Mouse (Mus musculus): Measurements from ENCODE around the gene Sigirr. TPM values are rescaled to one million over a fixed set of nuclear protein-coding genes. Genes with fewer than 3 reads are reported as not detected.
A peak's percentile ranks its signal among the peaks of the same experiment; 100 is the strongest.

Gene Sigirr
- polyA plus RNA-seq, 1 experiment from 2014 or later, result 2.8 TPM

DNA sequence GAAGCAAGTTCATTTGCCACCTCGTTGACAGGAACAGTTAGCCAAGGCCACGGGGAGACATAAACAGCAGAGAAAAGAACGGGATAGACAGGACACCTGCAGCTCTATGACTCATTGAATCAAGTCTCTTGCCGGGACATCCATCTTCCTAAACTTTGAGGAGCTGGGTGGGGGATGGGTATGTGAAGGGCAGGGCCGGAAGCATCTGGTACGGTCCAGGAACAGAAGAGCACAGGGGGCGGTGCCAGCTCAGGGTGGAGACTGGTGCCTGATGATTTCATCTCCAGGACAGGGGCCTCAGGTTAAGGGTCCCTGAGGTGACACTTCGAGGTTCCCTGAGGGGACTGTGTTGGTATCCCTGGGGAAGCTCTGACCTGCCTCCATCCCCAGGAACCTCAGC, 12.5 kb downstream of the Sigirr start:
- no peak for ATAC-seq (ENCODE audit: insufficient number of reproducible peaks, insufficient read depth, low FRiP score, low read depth)
- Histone ChIP-seq H3K9me3 (ENCODE audit: control insufficient read depth, low read length) (no peaks in the 10 kb centered on the region), H3K4me3 (ENCODE audit: control insufficient read depth in 1 of 2, insufficient read depth in 1 of 2, low read depth in 1 of 2, low read length in 2 of 2) (no peak overlapping the region), H3K9ac (ENCODE audit: low read length) (no peak overlapping the region), H3K27me3 (ENCODE audit: control insufficient read depth, insufficient read depth, low read length) (peaks cover 43% of the 10 kb centered on the region), H3K27ac (replicated peaks in 1 of 2; ENCODE audit: control insufficient read depth in 1 of 2, insufficient read depth in 1 of 2, low read depth in 2 of 2, low read length in 2 of 2) (no peak overlapping the region), H3K4me2 (ENCODE audit: low read length) (no peak overlapping the region), H3K36me3 (ENCODE audit: control insufficient read depth, insufficient read depth, low read length) (no peaks in the 10 kb centered on the region), H3K4me1 (ENCODE audit: control insufficient read depth in 2 of 2, insufficient read depth in 2 of 2, low read length in 2 of 2) (peaks cover 3 to 4% of the 10 kb centered on the region in 2 experiments; a peak in 2 of 4 replicates)
- WGBS, result 18% methylated on average over 8 of the region's 8 CpGs

DNA sequence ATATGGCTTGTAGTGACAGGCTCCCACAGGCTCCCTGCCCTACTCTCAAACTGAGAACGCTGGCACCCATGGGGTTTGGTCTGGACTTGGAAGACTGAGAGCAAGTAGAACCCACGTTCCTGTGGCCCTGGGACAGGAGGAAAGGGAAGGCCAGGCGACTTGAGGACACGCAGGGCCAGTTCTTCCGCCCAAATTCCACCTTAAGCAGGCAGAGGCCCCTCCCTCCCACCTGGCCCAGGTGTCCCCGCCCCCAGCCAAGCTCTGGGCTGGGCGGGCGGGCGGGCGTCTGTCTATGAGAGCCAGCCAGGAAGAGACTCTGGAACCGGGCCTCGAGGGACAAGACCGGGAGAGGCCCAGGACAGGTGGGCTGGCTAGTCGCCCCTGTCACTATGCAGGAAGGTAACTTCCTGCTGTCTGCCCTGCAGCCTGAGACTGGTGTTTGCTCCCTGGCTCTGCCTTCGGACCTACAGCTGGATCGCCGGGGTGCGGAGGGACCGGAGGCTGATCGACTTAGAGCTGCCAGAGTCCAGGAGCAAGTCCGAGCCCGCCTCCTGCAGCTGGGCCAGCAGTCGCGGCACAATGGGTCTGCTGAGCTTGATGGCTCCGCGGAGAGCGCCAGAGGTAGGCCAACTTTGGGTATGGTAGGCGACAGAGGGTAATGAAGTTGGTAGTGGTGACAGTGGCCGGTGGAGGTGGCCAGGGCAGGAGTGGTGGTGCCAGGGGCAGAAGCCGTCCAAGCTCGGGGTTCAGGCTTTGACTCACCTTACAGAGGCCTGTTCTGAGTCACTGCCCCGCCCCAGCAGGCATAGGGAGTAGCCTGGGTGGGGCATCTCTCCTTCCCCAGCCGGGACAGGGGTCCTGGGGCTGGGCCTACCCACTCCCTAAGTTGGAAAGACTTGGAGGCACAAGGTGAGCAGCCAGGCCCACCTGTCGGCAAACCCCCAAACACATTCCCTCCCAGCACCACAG, 20.6 kb downstream of the Sigirr start:
- ATAC-seq (ENCODE audit: insufficient number of reproducible peaks, insufficient read depth, low FRiP score, low read depth), result no peak
- Histone ChIP-seq H3K9me3 (ENCODE audit: control insufficient read depth, low read length) (no peaks in the 10 kb centered on the region), H3K4me1 (ENCODE audit: control insufficient read depth in 2 of 2, insufficient read depth in 2 of 2, low read length in 2 of 2) (no peaks in the 10 kb centered on the region), H3K27me3 (ENCODE audit: control insufficient read depth, insufficient read depth, low read length) (peaks cover 45% of the 10 kb centered on the region), H3K27ac (replicated peaks in 1 of 2; ENCODE audit: control insufficient read depth in 1 of 2, insufficient read depth in 1 of 2, low read depth in 2 of 2, low read length in 2 of 2) (no peak overlapping the region), H3K4me2 (ENCODE audit: low read length) (no peak overlapping the region), H3K9ac (ENCODE audit: low read length) (no peak overlapping the region), H3K4me3 (ENCODE audit: control insufficient read depth in 1 of 2, insufficient read depth in 1 of 2, low read depth in 1 of 2, low read length in 2 of 2) (no peak overlapping the region), H3K36me3 (ENCODE audit: control insufficient read depth, insufficient read depth, low read length) (no peaks in the 10 kb centered on the region)
- WGBS, result 24% methylated on average over 34 of the region's 34 CpGs

DNA sequence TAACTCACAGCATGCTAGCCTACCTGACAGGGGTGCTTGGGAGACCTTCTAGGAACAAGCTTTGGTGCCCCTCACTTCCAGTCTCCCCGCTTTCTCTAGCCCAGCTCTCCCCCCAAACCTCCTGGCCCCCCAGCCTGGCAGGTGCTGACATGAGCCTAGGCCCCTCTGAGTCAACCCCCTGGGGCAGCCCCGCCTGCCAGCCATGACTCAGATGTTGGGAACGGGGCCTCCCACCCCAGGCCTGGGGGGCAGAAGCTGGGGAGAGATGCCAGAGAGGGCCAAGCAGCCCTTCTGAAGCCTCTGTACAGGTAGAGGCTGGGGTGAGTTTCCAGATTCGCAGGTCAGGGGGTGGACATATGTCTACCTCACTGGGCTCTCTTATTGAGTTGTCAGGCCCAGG, 21.5 kb downstream of the Sigirr start:
- Histone ChIP-seq H3K4me1 (ENCODE audit: control insufficient read depth in 2 of 2, insufficient read depth in 2 of 2, low read length in 2 of 2) (no peaks in the 10 kb centered on the region), H3K36me3 (ENCODE audit: control insufficient read depth, insufficient read depth, low read length) (no peaks in the 10 kb centered on the region), H3K9ac (ENCODE audit: low read length) (no peak overlapping the region), H3K4me2 (ENCODE audit: low read length) (no peak overlapping the region), H3K4me3 (ENCODE audit: control insufficient read depth in 1 of 2, insufficient read depth in 1 of 2, low read depth in 1 of 2, low read length in 2 of 2) (no peak overlapping the region), H3K27me3 (ENCODE audit: control insufficient read depth, insufficient read depth, low read length) (peaks cover 45% of the 10 kb centered on the region), H3K27ac (replicated peaks in 1 of 2; ENCODE audit: control insufficient read depth in 1 of 2, insufficient read depth in 1 of 2, low read depth in 2 of 2, low read length in 2 of 2) (no peak overlapping the region), H3K9me3 (ENCODE audit: control insufficient read depth, low read length) (no peaks in the 10 kb centered on the region)
- WGBS, result 81% methylated on average over 4 of the region's 4 CpGs
- no peak for ATAC-seq (ENCODE audit: insufficient number of reproducible peaks, insufficient read depth, low FRiP score, low read depth)

DNA sequence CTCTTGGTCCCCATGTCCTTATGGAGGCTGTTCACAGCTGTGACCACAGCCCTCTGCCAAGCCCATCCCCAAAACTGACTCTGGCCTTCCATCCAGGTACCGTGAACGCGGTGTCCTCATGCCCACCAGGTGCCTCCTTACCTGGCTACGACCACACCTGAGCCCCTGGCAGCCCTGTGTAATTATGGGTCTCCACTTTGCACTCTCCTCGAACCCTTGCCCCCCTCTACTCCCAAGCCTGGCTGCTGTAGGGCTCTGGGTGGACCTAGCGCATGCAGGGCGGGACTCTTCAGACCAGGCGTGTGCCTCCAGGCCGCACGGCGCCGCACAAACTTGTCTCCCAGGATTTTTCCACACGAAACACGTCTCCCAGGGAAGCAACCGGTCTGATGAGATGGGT, 22.5 kb downstream of the Sigirr start, which contains the start of gene Pkp3:
Gene Pkp3 (plus strand): TSS at position 378 of the 400 bp plus-strand sequence.
- no peaks in the 10 kb centered on the region for H3K36me3 ChIP-seq (ENCODE audit: control insufficient read depth, insufficient read depth, low read length)
- 86% methylated on average over 15 of the region's 15 CpGs for WGBS
- H3K27me3 ChIP-seq (ENCODE audit: control insufficient read depth, insufficient read depth, low read length), result peaks cover 53% of the 10 kb centered on the region
- no peak within 1 kb of the TSS for H3K27ac ChIP-seq (replicated peaks in 1 of 2; ENCODE audit: control insufficient read depth in 1 of 2, insufficient read depth in 1 of 2, low read depth in 2 of 2, low read length in 2 of 2)
- ATAC-seq (ENCODE audit: insufficient number of reproducible peaks, insufficient read depth, low FRiP score, low read depth), result no peak
- H3K9me3 ChIP-seq (ENCODE audit: control insufficient read depth, low read length), result no peaks in the 10 kb centered on the region
- H3K4me2 ChIP-seq (ENCODE audit: low read length), result no peak within 1 kb of the TSS
- no peak within 1 kb of the TSS for H3K9ac ChIP-seq (ENCODE audit: low read length)
- H3K4me3 ChIP-seq (ENCODE audit: control insufficient read depth in 1 of 2, insufficient read depth in 1 of 2, low read depth in 1 of 2, low read length in 2 of 2), result no peak within 1 kb of the TSS
- H3K4me1 ChIP-seq (ENCODE audit: control insufficient read depth in 2 of 2, insufficient read depth in 2 of 2, low read length in 2 of 2), result no peaks in the 10 kb centered on the region

DNA sequence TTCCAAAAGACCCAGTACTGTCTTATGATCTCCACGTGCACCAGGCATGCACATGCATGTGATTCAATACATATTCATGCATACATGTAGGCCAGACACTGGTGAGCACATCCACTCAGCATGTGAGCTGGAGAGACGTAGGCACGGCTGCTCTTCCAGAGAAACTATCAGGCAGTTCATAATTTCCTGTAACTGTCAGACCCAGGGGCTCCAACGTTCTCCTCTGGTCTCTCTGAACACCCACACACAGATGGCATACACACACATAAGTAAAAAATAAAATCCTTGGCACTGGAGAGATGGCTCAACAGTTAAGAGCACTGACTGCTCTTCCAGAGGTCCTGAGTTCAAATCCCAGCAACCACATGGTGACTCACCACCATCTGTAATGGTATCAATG, 26.6 kb downstream of the Sigirr start:
- Histone ChIP-seq H3K9ac (ENCODE audit: low read length) (no peak overlapping the region), H3K4me2 (ENCODE audit: low read length) (no peak overlapping the region), H3K27me3 (ENCODE audit: control insufficient read depth, insufficient read depth, low read length) (peaks cover 58% of the 10 kb centered on the region), H3K4me3 (ENCODE audit: control insufficient read depth in 1 of 2, insufficient read depth in 1 of 2, low read depth in 1 of 2, low read length in 2 of 2) (no peak overlapping the region), H3K4me1 (ENCODE audit: control insufficient read depth in 2 of 2, insufficient read depth in 2 of 2, low read length in 2 of 2) (peaks cover 2 to 11% of the 10 kb centered on the region in 2 experiments; a peak in 3 of 4 replicates), H3K27ac (replicated peaks in 1 of 2; ENCODE audit: control insufficient read depth in 1 of 2, insufficient read depth in 1 of 2, low read depth in 2 of 2, low read length in 2 of 2) (no peak overlapping the region), H3K36me3 (ENCODE audit: control insufficient read depth, insufficient read depth, low read length) (no peaks in the 10 kb centered on the region), H3K9me3 (ENCODE audit: control insufficient read depth, low read length) (no peaks in the 10 kb centered on the region)
- 78% methylated on average over 4 of the region's 4 CpGs for WGBS
- no peak for ATAC-seq (ENCODE audit: insufficient number of reproducible peaks, insufficient read depth, low FRiP score, low read depth)

DNA sequence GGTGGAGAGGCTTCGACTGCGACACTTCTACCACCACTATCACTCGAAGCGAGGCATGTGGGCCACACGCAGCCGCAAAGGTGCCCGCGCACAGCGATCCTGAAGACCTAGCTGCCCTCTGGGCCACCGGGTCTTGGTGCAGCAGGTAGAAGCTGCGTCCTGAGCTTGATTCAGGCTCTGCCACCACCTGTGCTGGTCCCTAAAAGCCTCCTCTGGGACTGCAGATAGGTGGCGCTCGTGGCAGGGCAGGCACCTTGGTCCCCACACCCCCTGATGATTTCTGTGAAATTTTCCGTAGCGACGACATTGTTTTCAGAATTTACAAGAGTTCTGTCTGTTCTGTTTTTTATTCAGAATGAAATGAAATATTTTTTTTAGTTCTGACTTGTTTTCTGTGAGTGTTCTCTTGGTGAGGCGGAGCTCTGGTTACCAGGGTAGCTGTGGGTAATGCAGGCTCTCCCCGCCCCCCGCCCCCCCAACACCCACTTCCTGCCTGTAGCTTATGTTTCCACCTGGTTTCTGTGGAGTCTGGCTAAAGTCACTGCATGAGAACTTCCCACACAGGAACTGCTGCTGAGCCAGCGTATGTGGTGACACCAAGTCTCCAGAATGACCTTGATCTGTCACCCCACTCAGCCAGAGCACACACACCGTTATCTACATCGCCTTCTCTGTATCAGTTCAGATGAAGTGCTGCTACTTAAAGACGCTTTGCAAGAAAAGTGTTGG, 28.2 kb downstream of the Sigirr start:
- no peak overlapping the region; the same call in 1 of the 2 replicates for H3K4me2 ChIP-seq (ENCODE audit: low read length)
- H3K9ac ChIP-seq (ENCODE audit: low read length), result no peak overlapping the region
- H3K4me3 ChIP-seq (ENCODE audit: control insufficient read depth in 1 of 2, insufficient read depth in 1 of 2, low read depth in 1 of 2, low read length in 2 of 2), result no peak overlapping the region
- H3K36me3 ChIP-seq (ENCODE audit: control insufficient read depth, insufficient read depth, low read length), result no peaks in the 10 kb centered on the region
- peaks cover 2 to 11% of the 10 kb centered on the region in 2 experiments; a peak in 3 of 4 replicates for H3K4me1 ChIP-seq (ENCODE audit: control insufficient read depth in 2 of 2, insufficient read depth in 2 of 2, low read length in 2 of 2)
- WGBS, result 20% methylated on average over 23 of the region's 23 CpGs
- no peaks in the 10 kb centered on the region for H3K9me3 ChIP-seq (ENCODE audit: control insufficient read depth, low read length)
- peaks cover 67% of the 10 kb centered on the region for H3K27me3 ChIP-seq (ENCODE audit: control insufficient read depth, insufficient read depth, low read length)
- no peak overlapping the region for H3K27ac ChIP-seq (replicated peaks in 1 of 2; ENCODE audit: control insufficient read depth in 1 of 2, insufficient read depth in 1 of 2, low read depth in 2 of 2, low read length in 2 of 2)
- ATAC-seq (ENCODE audit: insufficient number of reproducible peaks, insufficient read depth, low FRiP score, low read depth), result no peak

DNA sequence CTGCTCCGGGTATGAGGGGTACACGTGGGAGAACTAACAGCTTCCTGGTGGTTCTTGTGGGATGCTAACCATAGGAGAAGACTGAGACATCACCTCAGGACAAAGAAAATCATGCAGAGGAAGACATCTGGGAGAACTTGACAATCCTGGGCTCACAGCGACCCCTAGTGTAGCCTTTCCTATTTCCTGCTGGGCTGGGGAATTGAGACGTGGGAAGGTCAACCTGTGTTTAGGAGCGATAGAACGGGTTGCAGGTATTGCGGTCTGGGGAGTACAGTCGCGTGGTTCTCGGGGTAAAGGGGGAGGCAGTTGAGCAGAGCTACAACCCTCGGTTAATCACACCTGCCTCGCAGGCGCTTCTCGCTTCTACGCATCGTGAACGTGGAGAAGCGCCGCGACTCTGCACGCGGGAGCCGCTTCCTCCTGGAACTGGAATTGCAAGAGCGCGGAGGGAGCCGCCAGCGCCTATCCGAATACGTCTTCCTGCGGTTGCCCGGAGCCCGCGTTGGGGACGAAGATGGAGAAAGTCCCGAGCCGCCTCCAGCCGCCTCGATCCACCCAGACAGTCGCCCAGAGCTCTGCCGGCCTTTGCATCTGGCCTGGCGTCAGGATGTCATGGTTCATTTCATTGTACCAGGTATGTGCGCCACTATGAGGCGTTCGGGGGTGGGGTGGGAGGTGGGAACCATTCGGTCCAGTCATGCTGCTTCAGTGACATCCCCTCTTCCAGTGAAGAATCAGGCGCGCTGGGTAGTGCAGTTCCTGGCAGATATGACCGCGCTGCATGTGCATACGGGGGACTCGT, 30.1 kb downstream of the Sigirr start:
- Histone ChIP-seq H3K9me3 (ENCODE audit: control insufficient read depth, low read length) (no peaks in the 10 kb centered on the region), H3K27me3 (ENCODE audit: control insufficient read depth, insufficient read depth, low read length) (peaks cover 71% of the 10 kb centered on the region), H3K27ac (replicated peaks in 1 of 2; ENCODE audit: control insufficient read depth in 1 of 2, insufficient read depth in 1 of 2, low read depth in 2 of 2, low read length in 2 of 2) (no peak overlapping the region), H3K4me3 (ENCODE audit: control insufficient read depth in 1 of 2, insufficient read depth in 1 of 2, low read depth in 1 of 2, low read length in 2 of 2) (peak overlapping the region; percentile 32 to 35), H3K36me3 (ENCODE audit: control insufficient read depth, insufficient read depth, low read length) (no peaks in the 10 kb centered on the region), H3K4me1 (ENCODE audit: control insufficient read depth in 2 of 2, insufficient read depth in 2 of 2, low read length in 2 of 2) (peaks cover 2 to 11% of the 10 kb centered on the region in 2 experiments; a peak in 3 of 4 replicates), H3K4me2 (ENCODE audit: low read length) (peak overlapping the region; percentile 81), H3K9ac (ENCODE audit: low read length) (peak overlapping the region; percentile 51)
- no peak for ATAC-seq (ENCODE audit: insufficient number of reproducible peaks, insufficient read depth, low FRiP score, low read depth)
- WGBS, result under 1% methylated on average over 51 of the region's 51 CpGs
